Mouse (Mus musculus) neural tube, embryonic 11.5 days (tissue): ENCODE data around the gene Syt13. TPM values are rescaled to one million over a fixed set of nuclear protein-coding genes. Genes with fewer than 3 reads are reported as not detected.

Experiments
- ATAC-seq: fragments of 200-750 bp; cut with Nextera tagmentation; 2 replicates; pipeline ENCODE4 v1.8.0; 2017; ENCODE audit warnings: moderate number of reproducible peaks, mild to moderate bottlenecking, moderate TSS enrichment, moderate library complexity; ENCODE audit not compliant: insufficient read depth, low FRiP score, low TSS enrichment
- DNase-seq: peaks from one replicate; pipeline ENCODE4 v3.0.0-alpha.2; 2015; ENCODE audit warnings: low spot score
- H3K27ac ChIP-seq: fragments of 300-500 bp; sonication (generic); 2 replicates; pipeline ENCODE4 v1.5.1; 2014; ENCODE audit warnings: low read depth, mild to moderate bottlenecking, low read length
- H3K27me3 ChIP-seq: fragments of 300-500 bp; sonication (generic); 2 replicates; pipeline ENCODE4 v1.6.1; 2014; ENCODE audit warnings: mild to moderate bottlenecking, low read length, mixed read lengths; ENCODE audit not compliant: control insufficient read depth, insufficient read depth
- H3K36me3 ChIP-seq: fragments of 300-500 bp; sonication (generic); 2 replicates; pipeline ENCODE4 v1.6.1; 2014; ENCODE audit warnings: mild to moderate bottlenecking, low read length, moderate library complexity, mixed read lengths; ENCODE audit not compliant: control insufficient read depth, insufficient read depth
- H3K4me1 ChIP-seq: fragments of 300-500 bp; sonication (generic); 2 replicates; pipeline ENCODE4 v1.6.1; 2014; ENCODE audit warnings: low read length, mixed read lengths; ENCODE audit not compliant: control insufficient read depth, insufficient read depth
- H3K4me2 ChIP-seq: fragments of 300-500 bp; sonication (generic); 2 replicates; pipeline ENCODE4 v1.6.1; 2014; ENCODE audit warnings: low read depth, mild to moderate bottlenecking, moderate library complexity
- H3K4me3 ChIP-seq: fragments of 300-500 bp; sonication (generic); 2 replicates; pipeline ENCODE4 v1.5.1; 2014; ENCODE audit warnings: low read depth, low read length
- H3K9ac ChIP-seq: fragments of 300-500 bp; sonication (generic); 2 replicates; pipeline ENCODE4 v1.6.1; 2014; ENCODE audit warnings: mild to moderate bottlenecking, low read length
- H3K9me3 ChIP-seq: fragments of 300-500 bp; sonication (generic); 2 replicates; pipeline ENCODE4 v1.6.1; 2016; ENCODE audit warnings: low read length; ENCODE audit not compliant: control insufficient read depth
- WGBS: fragments of 180-500 bp; shearing (Covaris S2); extraction: QIAGEN DNeasy Blood & Tissue Kit; methylation state at CpG from one replicate; pipeline ENCODE4 v1.1.7; 2014; 5-methylcytosine and 5-hydroxymethylcytosine counted together
- polyA plus RNA-seq: library from polyadenylated mRNA; unstranded; fragments of >200 nt; fragmentation: Nextera tagmentation; extraction: Ambion mirVana; gene quantifications from 2 replicates; pipeline ENCODE4 v1.2.1, GENCODE M21; 2014

The Syt13 gene
- polyA plus RNA-seq = 20.4 and 25.0 TPM in 2 replicates

DNA sequence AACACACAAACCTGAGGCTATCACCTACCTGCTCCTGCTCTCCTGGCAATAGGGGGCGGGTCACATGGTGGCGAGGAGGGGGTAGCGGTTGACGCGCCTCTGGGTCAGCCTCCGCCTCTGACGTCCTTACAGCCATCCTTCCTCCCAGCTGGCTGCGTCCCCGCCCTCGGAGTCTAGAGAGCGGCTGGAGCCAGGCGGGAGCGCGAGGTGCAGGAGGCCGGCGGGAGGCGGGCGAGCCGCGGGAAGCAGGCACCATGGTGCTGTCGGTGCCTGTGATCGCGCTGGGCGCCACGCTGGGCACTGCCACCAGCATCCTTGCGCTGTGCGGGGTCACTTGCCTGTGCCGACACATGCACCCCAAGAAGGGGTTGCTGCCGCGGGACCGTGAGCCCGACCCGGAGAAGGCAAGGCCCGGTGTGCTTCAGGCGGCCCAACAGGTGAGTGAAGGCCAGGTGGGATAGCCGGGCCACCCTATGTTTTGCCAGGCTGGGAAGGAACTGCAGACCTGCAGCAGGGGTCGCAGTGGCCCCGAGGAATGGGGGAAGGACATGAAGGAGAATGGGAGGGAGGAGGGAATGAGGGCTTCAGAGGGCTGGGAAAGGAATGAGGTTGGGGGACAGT is at the start of gene Syt13:
Gene Syt13 (plus strand): TSS at position 166 of the 621 bp plus-strand sequence.
- WGBS = under 1% methylated on average over 38 of the region's 38 CpGs
- Histone ChIP-seq H3K4me3 (peak within 1 kb of the TSS; percentile 37), H3K27ac (0 out of 2 replicates have a peak within 1 kb of the TSS, but pooled peaks have one; percentile 1), H3K9ac (peak within 1 kb of the TSS; percentile 30), H3K9me3 (no peaks in the 10 kb centered on the region), H3K27me3 (peaks cover 6% of the 10 kb centered on the region), H3K4me1 (peaks cover 24% of the 10 kb centered on the region), H3K4me2 (peak within 1 kb of the TSS; percentile 84), H3K36me3 (no peaks in the 10 kb centered on the region)
- ATAC-seq = peak; percentile 64; the same call in 1 of the 2 replicates
- peak; percentile 63 for DNase-seq

DNA sequence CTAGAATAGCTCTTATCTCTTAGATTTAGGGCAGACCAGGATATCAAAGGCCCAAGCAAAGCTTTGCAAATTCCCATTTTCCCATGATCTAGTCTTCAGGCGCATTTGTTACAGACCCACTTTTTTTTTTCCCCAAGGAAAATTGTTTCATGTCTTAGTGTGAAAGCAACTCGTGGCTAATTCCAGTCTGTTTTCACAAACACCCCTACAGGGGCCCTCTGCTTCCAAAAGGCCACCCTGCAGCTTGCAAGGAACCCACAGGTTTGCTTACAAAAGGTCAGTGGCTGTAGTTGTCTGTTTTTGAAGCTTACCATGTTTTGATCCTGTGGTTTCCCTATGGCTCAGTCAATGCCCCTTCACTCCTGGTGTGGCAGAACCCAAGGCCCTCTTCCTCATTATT is 48.3 kb upstream of the Syt13 start:
- ATAC-seq (no peak), DNase-seq (no peak)
- Histone ChIP-seq H3K36me3 (no peaks in the 10 kb centered on the region), H3K9ac (no peak overlapping the region), H3K9me3 (no peaks in the 10 kb centered on the region), H3K4me3 (no peak overlapping the region), H3K27ac (no peak overlapping the region), H3K4me1 (0 out of 2 replicates have a peak, but pooled peaks cover 3% of the 10 kb centered on the region), H3K27me3 (no peaks in the 10 kb centered on the region), H3K4me2 (no peak overlapping the region)
- 26% methylated on average over 2 of the region's 2 CpGs for WGBS

GRCm38 (mm10) chr2:92870139-92870836 is 44.6 kb upstream of the Syt13 start:
- H3K27ac ChIP-seq = no peak overlapping the region
- H3K27me3 ChIP-seq = no peaks in the 10 kb centered on the region

DNA sequence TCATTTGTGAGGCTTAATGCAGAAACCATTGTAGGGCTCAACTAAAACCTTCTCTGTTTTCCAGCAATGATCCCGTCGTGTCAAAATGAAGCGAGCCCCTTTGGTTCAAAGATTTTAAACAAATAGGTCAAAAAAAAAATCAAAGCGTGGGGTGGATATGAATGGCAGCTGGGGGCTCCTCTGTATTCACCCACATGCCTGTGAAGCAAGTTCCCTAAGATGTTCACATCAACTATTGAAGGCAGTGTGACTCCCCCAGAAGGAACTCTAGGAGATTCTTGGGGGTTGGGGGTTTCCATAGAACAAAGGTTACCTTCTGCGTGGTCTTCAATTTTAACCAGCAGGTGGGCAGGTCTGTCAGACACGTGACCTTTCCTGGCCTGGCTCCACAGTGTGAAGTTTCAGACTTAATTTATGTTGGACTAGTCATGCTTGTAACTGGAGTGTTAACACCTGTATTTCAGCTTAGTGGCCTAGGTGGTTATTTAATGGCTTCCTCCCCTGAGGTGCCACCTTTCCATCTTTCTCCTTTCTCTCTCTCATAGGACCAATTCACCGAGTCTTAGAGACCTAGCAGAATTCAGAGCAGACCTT is 43.7 kb upstream of the Syt13 start:
- no peak for DNase-seq
- H3K4me2 ChIP-seq = no peak overlapping the region
- 34% methylated on average over 7 of the region's 7 CpGs for WGBS

More at GRCm38 (mm10) chr2:92870139-92870836, 44.6 kb upstream of the Syt13 start:
- ATAC-seq (no peak), DNase-seq (peak; percentile 31)
- Histone ChIP-seq H3K36me3 (no peaks in the 10 kb centered on the region), H3K9ac (no peak overlapping the region), H3K4me3 (no peak overlapping the region), H3K9me3 (no peaks in the 10 kb centered on the region), H3K4me1 (0 out of 2 replicates have a peak, but pooled peaks cover 3% of the 10 kb centered on the region), H3K4me2 (no peak overlapping the region)
- WGBS = 16% methylated on average over 10 of the region's 10 CpGs

DNA sequence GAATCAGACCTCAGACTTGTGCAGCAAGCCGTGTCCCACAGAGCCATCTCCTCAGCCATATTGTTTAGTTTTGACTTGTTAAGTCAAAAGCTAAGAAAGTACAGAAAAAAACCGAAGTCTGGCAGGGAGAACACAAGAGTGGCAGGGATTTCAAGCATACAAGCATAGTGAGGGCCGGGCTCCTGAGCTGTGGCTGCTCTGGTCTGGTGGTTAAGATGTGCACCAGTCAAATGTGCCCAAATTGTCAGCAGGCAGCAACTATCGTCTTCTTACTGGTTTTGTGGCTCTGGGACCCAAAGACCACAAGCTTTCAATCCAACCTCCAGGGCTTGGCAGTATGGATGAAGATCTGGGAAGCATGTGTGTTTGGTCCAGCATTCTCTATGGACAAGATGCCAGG is 42.2 kb upstream of the Syt13 start:
- Histone ChIP-seq H3K4me3 (no peak overlapping the region), H3K27ac (no peak overlapping the region), H3K9ac (no peak overlapping the region), H3K4me2 (no peak overlapping the region), H3K36me3 (no peaks in the 10 kb centered on the region), H3K27me3 (no peaks in the 10 kb centered on the region), H3K4me1 (peaks cover 7% of the 10 kb centered on the region; the same call in 1 of the 2 replicates), H3K9me3 (no peaks in the 10 kb centered on the region)
- ATAC-seq (no peak), DNase-seq (no peak)
- WGBS = 84% methylated on average over 4 of the region's 4 CpGs

More for the DNA sequence above, 43.7 kb upstream of the Syt13 start:
- no peak for ATAC-seq
- no peaks in the 10 kb centered on the region for H3K36me3 ChIP-seq
- H3K9ac ChIP-seq = no peak overlapping the region
- no peak overlapping the region for H3K27ac ChIP-seq
- no peaks in the 10 kb centered on the region for H3K27me3 ChIP-seq
- H3K4me1 ChIP-seq = 0 out of 2 replicates have a peak, but pooled peaks cover 3% of the 10 kb centered on the region
- no peak overlapping the region for H3K4me3 ChIP-seq
- H3K9me3 ChIP-seq = no peaks in the 10 kb centered on the region

DNA sequence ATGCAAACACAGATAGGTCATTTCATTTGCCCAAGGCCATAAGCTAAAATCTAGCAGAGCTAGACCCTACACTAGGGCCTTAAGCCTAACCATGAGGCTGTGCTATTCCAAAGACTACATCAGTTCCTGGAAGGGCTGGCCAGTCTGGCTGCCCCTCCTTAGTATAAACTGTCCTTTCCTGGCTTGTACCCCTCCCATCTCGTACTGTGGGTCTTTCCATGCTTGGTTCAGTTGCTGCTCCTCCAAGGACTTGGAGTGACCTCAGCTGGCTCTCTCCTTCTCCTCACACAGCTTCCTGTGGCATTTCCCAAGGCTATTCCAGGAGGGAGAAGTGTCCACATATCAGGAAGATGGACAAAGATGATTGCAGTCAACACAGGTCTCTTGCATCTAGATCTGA is 40.3 kb upstream of the Syt13 start:
- no peak for ATAC-seq
- Histone ChIP-seq H3K4me1 (peaks cover 12% of the 10 kb centered on the region), H3K9me3 (no peaks in the 10 kb centered on the region), H3K36me3 (no peaks in the 10 kb centered on the region), H3K4me2 (no peak overlapping the region), H3K27ac (no peak overlapping the region), H3K4me3 (no peak overlapping the region), H3K9ac (no peak overlapping the region), H3K27me3 (0 out of 2 replicates have a peak, but pooled peaks cover 1% of the 10 kb centered on the region)
- WGBS = 69% methylated on average over 1 of the region's 1 CpGs
- no peak for DNase-seq

DNA sequence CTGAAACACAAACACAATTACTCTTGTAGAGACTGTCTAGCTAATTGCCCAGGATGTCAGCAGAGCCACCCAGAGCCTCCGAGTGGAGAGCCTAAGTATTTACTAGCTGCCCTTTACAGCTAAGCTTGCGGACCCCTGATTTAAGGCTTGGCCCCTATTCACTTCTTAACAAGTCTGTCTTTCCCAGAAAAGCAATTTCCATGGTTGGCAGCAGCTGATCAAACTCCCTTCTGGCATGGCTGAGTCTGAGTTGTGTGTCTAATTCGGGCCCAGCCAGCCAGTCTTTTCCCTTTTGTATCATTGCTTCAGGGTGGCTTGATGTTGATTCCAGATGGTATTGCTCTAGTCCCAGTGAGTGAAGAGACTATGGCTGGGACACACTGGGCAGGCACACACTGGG is 37.4 kb upstream of the Syt13 start:
- no peak overlapping the region for H3K4me3 ChIP-seq
- 0 out of 2 replicates have a peak overlapping the region, but pooled peaks have one; percentile 5 for H3K27ac ChIP-seq
- H3K27me3 ChIP-seq = 0 out of 2 replicates have a peak, but pooled peaks cover 2% of the 10 kb centered on the region
- H3K9me3 ChIP-seq = no peaks in the 10 kb centered on the region
- H3K9ac ChIP-seq = no peak overlapping the region
- H3K4me2 ChIP-seq = no peak overlapping the region
- DNase-seq = peak; percentile 25
- WGBS = 15% methylated on average over 3 of the region's 3 CpGs
- peaks cover 9% of the 10 kb centered on the region for H3K4me1 ChIP-seq
- no peaks in the 10 kb centered on the region for H3K36me3 ChIP-seq
- ATAC-seq = peak; percentile 80

DNA sequence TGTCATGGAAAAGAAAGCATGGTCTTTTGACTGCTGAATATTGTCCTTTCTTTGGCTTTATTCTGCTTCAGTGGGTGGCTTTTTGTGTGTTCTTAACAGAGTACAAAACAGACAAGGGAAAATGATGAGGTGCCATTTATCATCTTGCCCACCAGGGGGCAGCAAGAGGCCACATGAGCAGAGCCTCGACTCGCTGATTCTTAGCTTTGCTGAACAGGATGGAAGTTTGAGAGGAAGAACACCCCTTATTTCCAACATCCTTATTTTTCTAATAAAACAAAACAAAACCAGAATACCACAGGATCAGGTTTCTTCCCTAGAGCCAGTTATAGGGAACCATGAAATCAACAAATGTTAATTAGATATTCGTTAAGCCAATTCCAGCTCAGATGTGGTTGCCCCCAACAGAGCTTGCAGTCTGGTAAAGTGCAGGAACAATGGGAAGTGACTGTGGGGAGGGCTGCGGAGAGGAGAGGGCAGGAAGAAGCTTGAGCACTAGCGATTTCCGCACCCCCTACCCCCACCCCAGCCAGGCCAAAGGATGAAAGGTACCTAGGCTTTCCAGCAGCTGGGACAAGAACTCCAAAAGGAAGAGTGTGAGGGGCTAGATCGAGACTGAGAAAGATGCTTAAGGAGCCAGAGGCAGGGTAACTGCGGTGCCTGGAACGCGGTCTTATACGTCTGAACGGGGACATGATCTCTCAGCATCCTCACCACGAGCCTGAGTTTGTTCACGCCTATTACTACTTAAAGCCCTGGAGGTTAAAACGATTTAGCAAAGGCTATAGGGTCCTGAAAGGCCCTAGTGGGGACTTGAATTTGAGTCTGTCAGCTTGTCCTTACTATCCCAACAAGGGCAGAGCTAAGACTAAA is 31.6 kb upstream of the Syt13 start:
- H3K27me3 ChIP-seq = 0 out of 2 replicates have a peak, but pooled peaks cover 2% of the 10 kb centered on the region
- H3K4me1 ChIP-seq = peaks cover 11% of the 10 kb centered on the region
- no peak overlapping the region for H3K27ac ChIP-seq
- DNase-seq (peak; percentile 75), ATAC-seq (peak; percentile 56; the same call in 1 of the 2 replicates)
- no peaks in the 10 kb centered on the region for H3K36me3 ChIP-seq
- no peaks in the 10 kb centered on the region for H3K9me3 ChIP-seq
- 2% methylated on average over 15 of the region's 15 CpGs for WGBS
- no peak overlapping the region for H3K4me2 ChIP-seq
- H3K4me3 ChIP-seq = no peak overlapping the region
- H3K9ac ChIP-seq = no peak overlapping the region
